Mouse (Mus musculus): ENCODE results near the gene Igsf10.

DNA sequence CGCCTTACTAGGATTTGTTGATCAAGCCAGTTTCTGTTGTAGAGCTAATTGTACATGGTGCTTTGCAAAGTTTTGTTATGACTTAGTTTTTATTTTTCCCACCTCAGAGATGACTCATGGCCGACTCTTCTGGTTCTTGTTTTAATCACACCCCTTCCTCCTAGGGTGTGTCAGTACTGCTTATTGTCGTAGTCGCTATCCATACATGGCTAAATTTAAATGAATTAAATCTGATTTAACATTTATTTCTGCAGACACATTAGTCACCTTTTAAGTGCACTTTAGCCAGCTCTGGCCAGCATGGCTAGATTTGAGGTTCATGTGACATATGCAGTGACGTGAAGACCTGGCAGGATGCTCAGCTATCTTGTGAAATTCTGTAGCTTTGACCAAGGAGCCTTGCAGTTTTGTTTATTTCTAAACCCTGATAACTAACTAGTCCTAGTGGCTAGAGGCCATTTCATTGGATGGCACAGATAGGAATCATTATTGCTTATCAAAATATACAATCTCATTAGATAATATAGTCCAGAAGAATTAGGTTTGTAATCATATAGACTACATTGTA, 47.5 kb downstream of the Igsf10 start:
- no peak for TF ChIP-seq CTCF (IDR thresholded peaks at IDR 0.05; ENCODE audit: control insufficient read depth, insufficient read depth, insufficient read length)
- TF ChIP-seq MYOG (IDR thresholded peaks at IDR 0.05; ENCODE audit: control insufficient read depth, extremely low read depth, insufficient read length) = no peak

Data from C2C12 (cell line).